Mouse (Mus musculus): ENCODE results near the gene Zbtb18. TPM values are rescaled to one million over a fixed set of nuclear protein-coding genes. Genes with fewer than 3 reads are reported as not detected.

The Zbtb18 gene
- total and polyA plus RNA-seq, 3 experiments = 8.4 to 16.9 (median 10.0) TPM

- H3K9ac ChIP-seq (ENCODE audit: insufficient read depth, low read depth) = no peak overlapping the region
- dilution Hi-C loops (cut with MboI; ENCODE audit: extremely low pct_ligation_motif_present, extremely low pct_unique_long_range_greater_than_20kb, low sequenced_read_pairs) = no loop called here
- in situ Hi-C loops (cut with MboI; ENCODE audit: low pct_ligation_motif_present, low pct_unique_long_range_greater_than_20kb, low sequenced_read_pairs) = no loop called here
- DNase-seq (ENCODE audit: extremely low read depth) = no peak
- H3K4me3 ChIP-seq (replicated peaks in 1 of 3; ENCODE audit: low read depth in 2 of 3, low read length in 2 of 3, poor library complexity in 1 of 3) = no peak overlapping the region
- H3K9me3 ChIP-seq (replicated peaks; ENCODE audit: low read length) = no peaks in the 10 kb centered on the region
- no peaks in the 10 kb centered on the region for H3K27me3 ChIP-seq (replicated peaks)
- peaks cover 7 to 48% of the 10 kb centered on the region in 2 experiments for H3K4me1 ChIP-seq (ENCODE audit: control insufficient read depth in 1 of 2, insufficient read depth in 2 of 2)
- H3K36me3 ChIP-seq (replicated peaks in 1 of 2; ENCODE audit: control insufficient read depth in 1 of 2, insufficient read depth in 1 of 2, low read length in 1 of 2) = no peaks in the 10 kb centered on the region
- no peak overlapping the region for H3K4me2 ChIP-seq (ENCODE audit: insufficient read depth, low read depth, poor library complexity, severe bottlenecking)
- H3K27ac ChIP-seq (ENCODE audit: insufficient read depth, low read depth) = no peak overlapping the region
- TF ChIP-seq CTCF (conservative IDR thresholded peaks at IDR 0.05 in 1 of 2, IDR thresholded peaks at IDR 0.05 in 1 of 2; ENCODE audit: low read depth in 2 of 2, low read length in 2 of 2) (no peak), CHD1 (IDR thresholded peaks at IDR 0.05; ENCODE audit: low read depth, low read length) (no peak), POLR2AphosphoS2 (IDR thresholded peaks at IDR 0.05; ENCODE audit: low read depth, low read length) (no peak), USF2 (conservative IDR thresholded peaks at IDR 0.05; ENCODE audit: low read depth, low read length) (no peak), ZC3H11A (IDR thresholded peaks at IDR 0.05; ENCODE audit: low read depth, low read length) (no peak), TBP (conservative IDR thresholded peaks at IDR 0.05; ENCODE audit: low read depth, low read length) (no peak), MYC (IDR thresholded peaks at IDR 0.05; ENCODE audit: low read depth, low read length) (no peak), IRF4 (IDR thresholded peaks at IDR 0.05; ENCODE audit: low read depth, low read length) (no peak), MAZ (IDR thresholded peaks at IDR 0.05; ENCODE audit: low read depth, low read length) (no peak), JUND (conservative IDR thresholded peaks at IDR 0.05; ENCODE audit: low read depth, low read length) (no peak)
- H3K79me2 ChIP-seq (replicated peaks; ENCODE audit: control insufficient read depth, extremely low read depth, insufficient read depth, poor library complexity, severe bottlenecking) = no peaks in the 10 kb centered on the region
Measured at GRCm38 (mm10) chr1:177456772-177457171, 14.6 kb downstream of the Zbtb18 start.

- dilution Hi-C loops (cut with MboI; ENCODE audit: extremely low pct_ligation_motif_present, extremely low pct_unique_long_range_greater_than_20kb, low sequenced_read_pairs) = no loop called here
- no peak overlapping the region for H3K4me2 ChIP-seq (ENCODE audit: insufficient read depth, low read depth, poor library complexity, severe bottlenecking)
- no peak overlapping the region for H3K4me3 ChIP-seq (replicated peaks in 1 of 3; ENCODE audit: low read depth in 2 of 3, low read length in 2 of 3, poor library complexity in 1 of 3)
Measured at GRCm38 (mm10) chr1:177457981-177458380, 15.8 kb downstream of the Zbtb18 start.

More at GRCm38 (mm10) chr1:177457981-177458380, 15.8 kb downstream of the Zbtb18 start:
- Histone ChIP-seq H3K79me2 (replicated peaks; ENCODE audit: control insufficient read depth, extremely low read depth, insufficient read depth, poor library complexity, severe bottlenecking) (no peaks in the 10 kb centered on the region), H3K36me3 (replicated peaks in 1 of 2; ENCODE audit: control insufficient read depth in 1 of 2, insufficient read depth in 1 of 2, low read length in 1 of 2) (no peaks in the 10 kb centered on the region), H3K4me1 (ENCODE audit: control insufficient read depth in 1 of 2, insufficient read depth in 2 of 2) (peaks cover 4 to 48% of the 10 kb centered on the region in 2 experiments), H3K27ac (ENCODE audit: insufficient read depth, low read depth) (no peak overlapping the region), H3K27me3 (replicated peaks) (no peaks in the 10 kb centered on the region), H3K9ac (ENCODE audit: insufficient read depth, low read depth) (no peak overlapping the region), H3K9me3 (replicated peaks; ENCODE audit: low read length) (no peaks in the 10 kb centered on the region)
- no peak for DNase-seq (ENCODE audit: extremely low read depth)
- TF ChIP-seq SMC3 (IDR thresholded peaks at IDR 0.05; ENCODE audit: low read depth, low read length) = no peak
- TF ChIP-seq USF2 (conservative IDR thresholded peaks at IDR 0.05; ENCODE audit: low read depth, low read length) = no peak
- TF ChIP-seq UBTF (IDR thresholded peaks at IDR 0.05; ENCODE audit: low read depth, low read length) = no peak
- TF ChIP-seq NELFE (IDR thresholded peaks at IDR 0.05; ENCODE audit: low read depth, low read length) = no peak
- TF ChIP-seq MXI1 (IDR thresholded peaks at IDR 0.05; ENCODE audit: low read depth, low read length) = no peak
- no peak for TF ChIP-seq IRF4 (IDR thresholded peaks at IDR 0.05; ENCODE audit: low read depth, low read length)
- TF ChIP-seq MAZ (IDR thresholded peaks at IDR 0.05; ENCODE audit: low read depth, low read length) = no peak
- no peak for TF ChIP-seq BHLHE40 (IDR thresholded peaks at IDR 0.05; ENCODE audit: low read depth, low read length)
- TF ChIP-seq MEF2A (IDR thresholded peaks at IDR 0.05; ENCODE audit: borderline replicate concordance, low read depth, low read length) = no peak
- TF ChIP-seq JUN (IDR thresholded peaks at IDR 0.05; ENCODE audit: insufficient read depth, low read depth, low read length) = no peak
- TF ChIP-seq GABPA (IDR thresholded peaks at IDR 0.05; ENCODE audit: insufficient replicate concordance, low read depth, low read length) = no peak
- in situ Hi-C loops (cut with MboI; ENCODE audit: low pct_ligation_motif_present, low pct_unique_long_range_greater_than_20kb, low sequenced_read_pairs) = no loop called here
